14 mouse cellular contexts compared by ENCODE assay signal in genomic region chr2:5607920-5608841, GRCm38 (mm10).
DNase-seq lines count a peak whose midpoint lies in the region; ATAC-seq and TF ChIP-seq lines count a peak whose summit lies in the region.
"Had no signal": no experiment of that assay in that cellular context is flagged by ENCODE, and none has a peak within 500 bp of the region (broad histone marks: within the 10 kb centered on the region; RNA-seq: fewer than 3 reads in every experiment).

No protein-coding gene starts in this region.

- no peak overlapping the region for H3K9ac ChIP-seq in lung, embryonic 14.5 days
- H3K9ac ChIP-seq in embryonic facial prominence, embryonic 15.5 days = no peak overlapping the region
- H3K9ac ChIP-seq: heart, embryonic 15.5 days; liver, embryonic 13.5 days; midbrain, embryonic 15.5 days had no signal

- peak; percentile 71 for ATAC-seq in frontal cortex, adult (ENCODE audit: low TSS enrichment)
- peak; percentile 38; the same call in 1 of the 2 replicates for ATAC-seq in lung, embryonic 14.5 days (ENCODE audit: insufficient read depth)
- peak; percentile 70; the same call in 1 of the 2 replicates for ATAC-seq in embryonic facial prominence, embryonic 15.5 days (ENCODE audit: insufficient number of reproducible peaks, low FRiP score, low TSS enrichment, low read depth)
- ATAC-seq: midbrain, embryonic 15.5 days had no signal

- no peak overlapping the region for H3K4me2 ChIP-seq in lung, embryonic 14.5 days
- no peak overlapping the region for H3K4me2 ChIP-seq in embryonic facial prominence, embryonic 15.5 days (replicated peaks)
- H3K4me2 ChIP-seq: heart, embryonic 15.5 days; liver, embryonic 13.5 days; midbrain, embryonic 15.5 days had no signal

- TF ChIP-seq POLR2A in brain, embryonic 14.5 days (IDR thresholded peaks at IDR 0.05; ENCODE audit: borderline replicate concordance, extremely low read depth, insufficient read depth, insufficient read length, poor library complexity, severe bottlenecking) = no peak

- TF ChIP-seq CTCF in lung, embryonic 14.5 days (IDR thresholded peaks at IDR 0.05; ENCODE audit: low read depth) = no peak
- no peak for TF ChIP-seq CTCF in brain, embryonic 14.5 days (IDR thresholded peaks at IDR 0.05; ENCODE audit: borderline replicate concordance, extremely low read depth, insufficient read depth, insufficient read length)

- no peaks in the 10 kb centered on the region for H3K4me1 ChIP-seq in lung, embryonic 14.5 days (ENCODE audit: insufficient read depth)
- peaks cover 28% of the 10 kb centered on the region for H3K4me1 ChIP-seq in embryonic facial prominence, embryonic 15.5 days

- H3K27ac ChIP-seq in lung, embryonic 14.5 days (ENCODE audit: low read depth) = no peak overlapping the region
- peak overlapping the region; percentile 56 for H3K27ac ChIP-seq in embryonic facial prominence, embryonic 15.5 days (replicated peaks)
- H3K27ac ChIP-seq: heart, embryonic 15.5 days; liver, embryonic 13.5 days; midbrain, embryonic 15.5 days had no signal

- H3K27me3 ChIP-seq in lung, embryonic 14.5 days (ENCODE audit: insufficient read depth, low read length) = no peaks in the 10 kb centered on the region
- H3K27me3 ChIP-seq in embryonic facial prominence, embryonic 15.5 days = no peaks in the 10 kb centered on the region
- H3K27me3 ChIP-seq: heart, embryonic 15.5 days; liver, embryonic 13.5 days; midbrain, embryonic 15.5 days had no signal

- no peak for DNase-seq in frontal cortex, postnatal 10 days (ENCODE audit: low spot score in 2 of 2)
- no peak for DNase-seq in lung, embryonic 14.5 days
- no peak for DNase-seq in lung, postnatal 36 days
- DNase-seq in brain, embryonic 14.5 days (ENCODE audit: low read depth) = peak; percentile 10
- no peak for DNase-seq in ovary, adult 18-20 months (ENCODE audit: low spot score)
- no peak for DNase-seq in ovary, postnatal 10 days (ENCODE audit: low spot score)
- DNase-seq: adrenal gland, postnatal 10 days; B cell, adult 2 months; gastrocnemius, postnatal 10 days; liver, embryonic 13.5 days had no signal

- H3K36me3 ChIP-seq in lung, embryonic 14.5 days (ENCODE audit: insufficient read depth) = no peaks in the 10 kb centered on the region
- H3K36me3 ChIP-seq in embryonic facial prominence, embryonic 15.5 days = no peaks in the 10 kb centered on the region
- H3K36me3 ChIP-seq: heart, embryonic 15.5 days; liver, embryonic 13.5 days; midbrain, embryonic 15.5 days had no signal

- no peaks in the 10 kb centered on the region for H3K9me3 ChIP-seq in lung, embryonic 14.5 days (ENCODE audit: low read depth, low read length)
- no peaks in the 10 kb centered on the region for H3K9me3 ChIP-seq in embryonic facial prominence, embryonic 15.5 days (replicated peaks)
- H3K9me3 ChIP-seq: heart, embryonic 15.5 days; liver, embryonic 13.5 days; midbrain, embryonic 15.5 days had no signal

- no peak overlapping the region for H3K4me3 ChIP-seq in lung, embryonic 14.5 days (ENCODE audit: low read depth, low read length)
- no peak overlapping the region for H3K4me3 ChIP-seq in embryonic facial prominence, embryonic 15.5 days (replicated peaks)
- H3K4me3 ChIP-seq: heart, embryonic 15.5 days; liver, embryonic 13.5 days; midbrain, embryonic 15.5 days had no signal

- 68% methylated on average over 11 of the region's 11 CpGs for WGBS in lung, embryonic 14.5 days
- 62% methylated on average over 11 of the region's 11 CpGs for WGBS in embryonic facial prominence, embryonic 15.5 days
